Mouse (Mus musculus) mature B cell (primary cell): ENCODE measurements around the gene Chmp2b.

ENCODE experiments used
- in situ Hi-C: fragments of 300-500 bp; cut with MboI; formaldehyde crosslinking; loops from 2 replicates; pipeline ENCODE4 v1.14.3; 2019

Chmp2b gene

DNA sequence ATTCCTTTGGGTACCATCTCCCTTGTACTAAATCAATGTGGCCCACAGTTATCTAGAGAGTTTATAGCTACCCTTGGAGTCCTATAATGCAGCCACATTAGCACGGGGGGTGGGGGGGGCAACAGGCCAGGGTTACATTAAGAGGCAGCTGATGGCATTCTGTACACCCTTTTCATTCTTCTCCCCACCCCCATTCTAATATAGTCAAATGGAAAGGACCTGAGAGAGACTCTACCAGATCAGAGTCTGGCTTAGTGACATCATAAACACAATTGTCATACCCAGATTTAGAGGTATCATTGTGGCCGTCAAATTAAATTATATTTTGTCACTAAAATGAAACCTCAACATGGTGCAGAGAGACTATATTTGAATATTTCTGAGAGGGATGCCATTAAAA is 36.5 kb downstream of the Chmp2b start:
- in situ Hi-C loops = no loop called here

DNA sequence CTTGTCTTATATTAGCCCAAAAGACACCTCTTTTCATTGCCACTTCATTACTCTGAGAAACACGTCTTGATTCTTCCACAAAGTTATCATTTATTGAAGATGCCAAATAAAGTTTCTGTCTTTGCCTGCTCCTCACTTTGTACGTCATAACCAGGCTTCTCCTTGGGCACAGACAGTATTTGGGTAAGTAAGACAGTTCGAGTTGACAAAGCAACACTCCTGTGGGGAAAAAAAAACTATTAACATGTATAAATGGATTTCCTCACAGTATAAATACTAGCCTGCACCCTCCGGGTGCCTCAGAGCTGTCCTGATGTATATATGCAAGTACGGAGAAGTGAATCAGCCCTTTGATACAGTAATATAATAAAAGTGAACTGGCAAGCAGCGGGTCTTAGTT is 42.3 kb downstream of the Chmp2b start, which contains the start of gene Pou1f1:
Gene Pou1f1, plus strand, starts transcription at position 301 of the 400 bp plus-strand sequence.
- in situ Hi-C loops = no loop called here

DNA sequence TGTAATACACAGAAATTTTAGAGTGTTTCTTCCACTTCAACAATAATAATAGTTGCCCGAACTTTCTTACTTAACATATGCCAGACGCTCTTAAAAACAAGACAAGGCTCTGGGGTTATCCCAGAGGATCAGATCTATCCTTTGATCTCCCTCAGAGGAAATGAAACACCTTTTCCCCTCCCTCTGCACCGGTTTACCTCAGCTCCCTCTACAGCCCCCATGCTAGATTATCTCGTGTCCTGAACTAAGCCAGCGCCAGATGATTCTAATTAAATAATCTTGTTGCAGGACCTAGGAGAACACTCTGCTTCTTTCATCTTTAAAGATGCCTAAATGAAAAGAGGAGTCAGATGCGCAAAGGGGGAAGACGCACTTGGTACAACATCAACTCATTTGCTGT is 48.3 kb downstream of the Chmp2b start:
- in situ Hi-C loops = no loop called here

DNA sequence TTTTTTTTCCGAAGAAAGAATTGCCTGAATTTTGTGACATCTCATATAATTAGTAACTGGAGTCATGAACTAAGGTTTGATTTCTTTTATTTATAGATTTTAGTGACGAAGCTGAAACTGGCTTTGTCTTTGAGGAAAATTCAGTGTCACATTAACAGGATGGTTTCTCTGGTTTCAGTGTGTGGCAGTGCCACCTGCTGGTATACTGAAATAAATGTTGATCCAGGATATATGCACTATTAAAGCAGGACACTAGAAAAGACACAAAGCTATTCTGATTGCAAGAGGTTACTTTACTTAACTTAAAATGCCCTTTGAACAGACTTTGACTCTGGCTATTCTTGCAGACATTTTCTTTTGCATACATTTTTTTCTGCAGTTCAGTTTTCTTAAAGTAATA is 65.5 kb downstream of the Chmp2b start:
- in situ Hi-C loops = loop anchor here (25.0 kb wide), 1 partner anchor 585 kb away; no protein-coding TSS in a partner anchor

DNA sequence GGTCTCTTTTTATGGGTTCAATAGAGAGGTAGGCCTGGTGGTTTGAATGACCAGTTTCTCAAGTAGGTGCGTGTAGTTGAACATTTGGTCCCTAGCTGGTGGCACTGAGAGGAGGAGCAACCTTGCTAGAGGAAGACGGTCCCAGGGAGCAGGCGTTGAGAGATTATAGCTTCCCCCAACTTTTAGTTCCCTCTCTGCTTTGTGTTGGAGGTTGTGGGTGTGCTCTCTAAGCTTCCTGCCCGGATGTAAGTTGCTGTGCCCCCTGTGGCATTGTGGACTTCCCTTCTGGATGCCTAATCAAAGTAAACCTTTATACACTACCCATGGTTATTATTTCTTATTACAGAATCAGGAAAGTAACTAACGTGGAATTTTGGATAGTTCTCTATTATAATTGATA is 66.5 kb downstream of the Chmp2b start:
- in situ Hi-C loops = loop anchor here (25.0 kb wide), 1 partner anchor 584 kb away; no protein-coding TSS in a partner anchor
